Mouse (Mus musculus): ENCODE measurements around the gene Armc9. TPM values are rescaled to one million over a fixed set of nuclear protein-coding genes. Genes with fewer than 3 reads are reported as not detected.

Gene Armc9
- total and polyA plus RNA-seq, 3 experiments = 10.9 to 15.5 (median 15.1) TPM

GRCm38 (mm10) chr1:86188271-86188670 lies 33.7 kb downstream of the Armc9 start:
- Histone ChIP-seq H3K27ac (ENCODE audit: insufficient read depth, low read depth) (no peak overlapping the region), H3K4me1 (ENCODE audit: control insufficient read depth in 1 of 2, insufficient read depth in 2 of 2) (peaks cover 0 to 2% of the 10 kb centered on the region in 2 experiments; a peak in 1 of 4 replicates), H3K4me2 (ENCODE audit: insufficient read depth, low read depth, poor library complexity, severe bottlenecking) (no peak overlapping the region), H3K4me3 (replicated peaks in 1 of 3; ENCODE audit: low read depth in 2 of 3, low read length in 2 of 3, poor library complexity in 1 of 3) (no peak overlapping the region), H3K9ac (ENCODE audit: insufficient read depth, low read depth) (no peak overlapping the region), H3K36me3 (replicated peaks in 1 of 2; ENCODE audit: control insufficient read depth in 1 of 2, insufficient read depth in 1 of 2, low read length in 1 of 2) (peaks cover 9 to 60% of the 10 kb centered on the region in 2 experiments), H3K27me3 (replicated peaks) (no peaks in the 10 kb centered on the region), H3K79me2 (replicated peaks; ENCODE audit: control insufficient read depth, extremely low read depth, insufficient read depth, poor library complexity, severe bottlenecking) (no peaks in the 10 kb centered on the region), H3K9me3 (replicated peaks; ENCODE audit: low read length) (no peaks in the 10 kb centered on the region)
- in situ Hi-C loops (cut with MboI; ENCODE audit: low pct_ligation_motif_present, low pct_unique_long_range_greater_than_20kb, low sequenced_read_pairs) (no loop called here), dilution Hi-C loops (cut with MboI; ENCODE audit: extremely low pct_ligation_motif_present, extremely low pct_unique_long_range_greater_than_20kb, low sequenced_read_pairs) (loop anchor here (25.0 kb wide), 1 partner anchor 149 kb away; no protein-coding TSS in a partner anchor)
- DNase-seq (ENCODE audit: extremely low read depth) = no peak
- TF ChIP-seq POLR2AphosphoS2 (IDR thresholded peaks at IDR 0.05; ENCODE audit: low read depth, low read length) = no peak
- TF ChIP-seq E2F4 (IDR thresholded peaks at IDR 0.05; ENCODE audit: insufficient replicate concordance, low read depth, low read length) = no peak
- TF ChIP-seq BHLHE40 (IDR thresholded peaks at IDR 0.05; ENCODE audit: low read depth, low read length) = no peak
- no peak for TF ChIP-seq RCOR1 (conservative IDR thresholded peaks at IDR 0.05; ENCODE audit: low read depth, low read length)
- TF ChIP-seq ZKSCAN1 (IDR thresholded peaks at IDR 0.05; ENCODE audit: borderline replicate concordance, low read depth, low read length) = no peak
- TF ChIP-seq UBTF (IDR thresholded peaks at IDR 0.05; ENCODE audit: low read depth, low read length) = no peak
- no peak for TF ChIP-seq ELF1 (IDR thresholded peaks at IDR 0.05; ENCODE audit: low read depth, low read length)
- TF ChIP-seq IRF4 (IDR thresholded peaks at IDR 0.05; ENCODE audit: low read depth, low read length) = no peak
- no peak for TF ChIP-seq ETS1 (conservative IDR thresholded peaks at IDR 0.05; ENCODE audit: low read depth, low read length)
- no peak for TF ChIP-seq ZC3H11A (IDR thresholded peaks at IDR 0.05; ENCODE audit: low read depth, low read length)
- TF ChIP-seq PAX5 (IDR thresholded peaks at IDR 0.05; ENCODE audit: low read length) = no peak

- H3K9ac ChIP-seq (ENCODE audit: insufficient read depth, low read depth) = no peak overlapping the region
- H3K9me3 ChIP-seq (replicated peaks; ENCODE audit: low read length) = no peaks in the 10 kb centered on the region
- no peak overlapping the region for H3K27ac ChIP-seq (ENCODE audit: insufficient read depth, low read depth)
- TF ChIP-seq TCF12 (IDR thresholded peaks at IDR 0.05; ENCODE audit: low read depth, low read length) (no peak), USF1 (IDR thresholded peaks at IDR 0.05; ENCODE audit: low read depth, low read length) (no peak), KAT2A (IDR thresholded peaks at IDR 0.05; ENCODE audit: insufficient replicate concordance, low read length) (no peak), ETS1 (conservative IDR thresholded peaks at IDR 0.05; ENCODE audit: low read depth, low read length) (no peak), CTCF (conservative IDR thresholded peaks at IDR 0.05 in 1 of 2, IDR thresholded peaks at IDR 0.05 in 1 of 2; ENCODE audit: low read depth in 2 of 2, low read length in 2 of 2) (peak in 1 of 2 experiments; percentile 56; a peak in 2 of 4 replicates), MAX (IDR thresholded peaks at IDR 0.05; ENCODE audit: low read length) (no peak), BHLHE40 (IDR thresholded peaks at IDR 0.05; ENCODE audit: low read depth, low read length) (no peak), MEF2A (IDR thresholded peaks at IDR 0.05; ENCODE audit: borderline replicate concordance, low read depth, low read length) (no peak), E2F4 (IDR thresholded peaks at IDR 0.05; ENCODE audit: insufficient replicate concordance, low read depth, low read length) (no peak), UBTF (IDR thresholded peaks at IDR 0.05; ENCODE audit: low read depth, low read length) (no peak), RAD21 (IDR thresholded peaks at IDR 0.05; ENCODE audit: low read depth, low read length) (peak; percentile 51), IRF4 (IDR thresholded peaks at IDR 0.05; ENCODE audit: low read depth, low read length) (no peak), SMC3 (IDR thresholded peaks at IDR 0.05; ENCODE audit: low read depth, low read length) (peak; percentile 50), GABPA (IDR thresholded peaks at IDR 0.05; ENCODE audit: insufficient replicate concordance, low read depth, low read length) (no peak), HCFC1 (IDR thresholded peaks at IDR 0.05; ENCODE audit: low read depth, low read length) (no peak), SIN3A (IDR thresholded peaks at IDR 0.05; ENCODE audit: low read length) (no peak), ZMIZ1 (IDR thresholded peaks at IDR 0.05; ENCODE audit: low read depth, low read length) (no peak), JUND (conservative IDR thresholded peaks at IDR 0.05; ENCODE audit: low read depth, low read length) (no peak)
- H3K4me2 ChIP-seq (ENCODE audit: insufficient read depth, low read depth, poor library complexity, severe bottlenecking) = no peak overlapping the region
- in situ Hi-C loops (cut with MboI; ENCODE audit: low pct_ligation_motif_present, low pct_unique_long_range_greater_than_20kb, low sequenced_read_pairs) (no loop called here), dilution Hi-C loops (cut with MboI; ENCODE audit: extremely low pct_ligation_motif_present, extremely low pct_unique_long_range_greater_than_20kb, low sequenced_read_pairs) (loop anchor here (25.0 kb wide), 1 partner anchor 148 kb away; no protein-coding TSS in a partner anchor)
- peaks cover 0 to 10% of the 10 kb centered on the region in 2 experiments; a peak in 2 of 4 replicates for H3K4me1 ChIP-seq (ENCODE audit: control insufficient read depth in 1 of 2, insufficient read depth in 2 of 2)
- H3K4me3 ChIP-seq (replicated peaks in 1 of 3; ENCODE audit: low read depth in 2 of 3, low read length in 2 of 3, poor library complexity in 1 of 3) = no peak overlapping the region
- H3K36me3 ChIP-seq (replicated peaks in 1 of 2; ENCODE audit: control insufficient read depth in 1 of 2, insufficient read depth in 1 of 2, low read length in 1 of 2) = peaks cover 11 to 66% of the 10 kb centered on the region in 2 experiments
- H3K79me2 ChIP-seq (replicated peaks; ENCODE audit: control insufficient read depth, extremely low read depth, insufficient read depth, poor library complexity, severe bottlenecking) = no peaks in the 10 kb centered on the region
- peak; percentile 12 for DNase-seq (ENCODE audit: extremely low read depth)
- no peaks in the 10 kb centered on the region for H3K27me3 ChIP-seq (replicated peaks)
Observed at GRCm38 (mm10) chr1:86189034-86189702, 34.6 kb downstream of the Armc9 start.

All from CH12.LX (cell line).